Mouse (Mus musculus) CH12.LX (cell line): ENCODE measurements at regions not wholly inside any gene's neighbourhood (a gene's known extent, or its start where the extent isn't known, plus 50 kb on each side); places are given as distances from the start of the nearest gene placed in this dataset.

ENCODE experiments used
- DNase-seq: peaks from one replicate; pipeline ENCODE4 v3.0.0-alpha.2; 2013; ENCODE audit errors: extremely low read depth
- H3K27ac ChIP-seq: 2 replicates; pipeline ENCODE4 v1.5.1; 2012; ENCODE audit warnings: low read depth, mild to moderate bottlenecking, control low read depth, moderate library complexity; ENCODE audit not compliant: insufficient read depth
- H3K27me3 ChIP-seq: replicated peaks from 2 replicates; pipeline ENCODE3; 2012; ENCODE audit warnings: inconsistent platforms
- H3K36me3 ChIP-seq, 2 experiments: replicated peaks in 1 of 2; 2 replicates each; pipeline versions ENCODE3 to v1.6.1; 2012; ENCODE audit warnings: inconsistent platforms in 1 of 2, low read length in 1 of 2, mild to moderate bottlenecking in 1 of 2, mixed read lengths in 1 of 2, moderate library complexity in 1 of 2; ENCODE audit not compliant: control insufficient read depth in 1 of 2, insufficient read depth in 1 of 2
- H3K4me1 ChIP-seq, 2 experiments: 2 replicates each; pipeline ENCODE4 v1.6.1; 2012; ENCODE audit warnings: inconsistent platforms in 1 of 2, moderate library complexity in 1 of 2; ENCODE audit not compliant: insufficient read depth in 2 of 2, control insufficient read depth in 1 of 2
- H3K4me2 ChIP-seq: 2 replicates; pipeline ENCODE4 v1.6.1; 2012; ENCODE audit warnings: low read depth, mild to moderate bottlenecking, control low read depth; ENCODE audit not compliant: poor library complexity, insufficient read depth, severe bottlenecking
- H3K4me3 ChIP-seq, 3 experiments: fragments of 150-350 bp in 1 of 3; sonication (generic) in 1 of 3; replicated peaks in 1 of 3; 2 replicates each; pipeline versions ENCODE3 to v1.5.1; 2011 to 2012; ENCODE audit warnings: low read depth in 2 of 3, low read length in 2 of 3, mild to moderate bottlenecking in 2 of 3, moderate library complexity in 2 of 3, control low read depth in 1 of 3, improper control_type of control experiment in 1 of 3, inconsistent platforms in 1 of 3, mixed read lengths in 1 of 3; ENCODE audit not compliant: poor library complexity in 1 of 3
- H3K79me2 ChIP-seq: replicated peaks from 2 replicates; pipeline ENCODE4 v1.6.1; 2012; ENCODE audit warnings: mild to moderate bottlenecking, moderate library complexity; ENCODE audit not compliant: control insufficient read depth, poor library complexity, insufficient read depth, severe bottlenecking; ENCODE audit errors: extremely low read depth
- H3K9ac ChIP-seq: 2 replicates; pipeline ENCODE4 v1.6.1; 2012; ENCODE audit warnings: low read depth, mild to moderate bottlenecking, control low read depth, moderate library complexity; ENCODE audit not compliant: insufficient read depth
- H3K9me3 ChIP-seq: replicated peaks from 2 replicates; pipeline ENCODE3; 2012; ENCODE audit warnings: low read length, inconsistent platforms, mixed read lengths
- BHLHE40 ChIP-seq: IDR thresholded peaks from 2 replicates; pipeline ENCODE4 v1.6.1; 2011; ENCODE audit warnings: mild to moderate bottlenecking, low read depth, low read length, improper control_type of control experiment
- CHD1 ChIP-seq: IDR thresholded peaks from 2 replicates; pipeline ENCODE4 v1.6.1; 2012; ENCODE audit warnings: low read depth, low read length, improper control_type of control experiment, inconsistent platforms
- CHD2 ChIP-seq: IDR thresholded peaks from 2 replicates; pipeline ENCODE4 v1.6.1; 2011; ENCODE audit warnings: low read length, improper control_type of control experiment
- CTCF ChIP-seq, 2 experiments: IDR thresholded peaks in 1 of 2; conservative IDR thresholded peaks in 1 of 2; 2 replicates each; pipeline ENCODE4 v1.5.1; 2011 to 2012; ENCODE audit warnings: low read depth in 2 of 2, low read length in 2 of 2, improper control_type of control experiment in 1 of 2, inconsistent platforms in 1 of 2, mild to moderate bottlenecking in 1 of 2, moderate library complexity in 1 of 2
- ELF1 ChIP-seq: IDR thresholded peaks from 2 replicates; pipeline ENCODE4 v1.6.1; 2014; ENCODE audit warnings: low read depth, mild to moderate bottlenecking, inconsistent platforms, low read length, improper control_type of control experiment
- EP300 ChIP-seq: IDR thresholded peaks from 2 replicates; pipeline ENCODE4 v1.6.1; 2011; ENCODE audit warnings: low read length, improper control_type of control experiment
- ETS1 ChIP-seq: conservative IDR thresholded peaks from 2 replicates; pipeline ENCODE4 v1.6.1; 2012; ENCODE audit warnings: low read depth, mild to moderate bottlenecking, inconsistent platforms, low read length, improper control_type of control experiment, moderate library complexity
- GABPA ChIP-seq: IDR thresholded peaks from 2 replicates; pipeline ENCODE4 v1.6.1; 2012; ENCODE audit warnings: low read depth, low read length, improper control_type of control experiment, inconsistent platforms; ENCODE audit not compliant: insufficient replicate concordance
- HCFC1 ChIP-seq: IDR thresholded peaks from 2 replicates; pipeline ENCODE4 v1.6.1; 2012; ENCODE audit warnings: low read depth, mild to moderate bottlenecking, inconsistent platforms, low read length, improper control_type of control experiment
- IRF4 ChIP-seq: IDR thresholded peaks from 2 replicates; pipeline ENCODE4 v1.6.1; 2014; ENCODE audit warnings: low read depth, mild to moderate bottlenecking, inconsistent platforms, low read length, improper control_type of control experiment
- JUN ChIP-seq: IDR thresholded peaks from 2 replicates; pipeline ENCODE4 v1.6.1; 2011; ENCODE audit warnings: low read depth, mild to moderate bottlenecking, low read length, improper control_type of control experiment, moderate library complexity; ENCODE audit not compliant: insufficient read depth
- JUND ChIP-seq: conservative IDR thresholded peaks from 2 replicates; pipeline ENCODE4 v1.6.1; 2011; ENCODE audit warnings: low read depth, low read length, improper control_type of control experiment
- KAT2A ChIP-seq: IDR thresholded peaks from 2 replicates; pipeline ENCODE4 v1.6.1; 2012; ENCODE audit warnings: low read length, improper control_type of control experiment, inconsistent platforms; ENCODE audit not compliant: insufficient replicate concordance
- MAFK ChIP-seq: IDR thresholded peaks from 2 replicates; pipeline ENCODE4 v1.6.1; 2011; ENCODE audit warnings: low read length, improper control_type of control experiment; ENCODE audit not compliant: insufficient replicate concordance
- MAZ ChIP-seq: IDR thresholded peaks from 2 replicates; pipeline ENCODE4 v1.6.1; 2012; ENCODE audit warnings: low read depth, mild to moderate bottlenecking, inconsistent platforms, low read length, improper control_type of control experiment, moderate library complexity
- MEF2A ChIP-seq: IDR thresholded peaks from 2 replicates; pipeline ENCODE4 v1.6.1; 2014; ENCODE audit warnings: low read depth, mild to moderate bottlenecking, inconsistent platforms, low read length, improper control_type of control experiment, borderline replicate concordance
- MXI1 ChIP-seq: IDR thresholded peaks from 2 replicates; pipeline ENCODE4 v1.6.1; 2011; ENCODE audit warnings: mild to moderate bottlenecking, low read depth, low read length, improper control_type of control experiment
- MYC ChIP-seq: IDR thresholded peaks from 2 replicates; pipeline ENCODE4 v1.6.1; 2011; ENCODE audit warnings: low read depth, mild to moderate bottlenecking, improper control_type of control experiment, low read length
- NELFE ChIP-seq: IDR thresholded peaks from 2 replicates; pipeline ENCODE4 v1.6.1; 2011; ENCODE audit warnings: low read depth, low read length, improper control_type of control experiment
- NRF1 ChIP-seq: IDR thresholded peaks from 2 replicates; pipeline ENCODE4 v1.6.1; 2014; ENCODE audit warnings: low read depth, mild to moderate bottlenecking, inconsistent platforms, low read length, improper control_type of control experiment, moderate library complexity
- PAX5 ChIP-seq: IDR thresholded peaks from 2 replicates; pipeline ENCODE4 v1.6.1; 2012; ENCODE audit warnings: low read length, inconsistent platforms, mixed read lengths
- POLR2A ChIP-seq: IDR thresholded peaks from 2 replicates; pipeline ENCODE4 v1.6.1; 2011; ENCODE audit warnings: low read depth, mild to moderate bottlenecking, improper control_type of control experiment, low read length
- POLR2AphosphoS2 ChIP-seq: IDR thresholded peaks from 2 replicates; pipeline ENCODE4 v1.6.1; 2011; ENCODE audit warnings: low read depth, low read length, improper control_type of control experiment
- RCOR1 ChIP-seq: conservative IDR thresholded peaks from 2 replicates; pipeline ENCODE4 v1.6.1; 2012; ENCODE audit warnings: low read depth, mild to moderate bottlenecking, inconsistent platforms, low read length, improper control_type of control experiment
- SIN3A ChIP-seq: IDR thresholded peaks from 2 replicates; pipeline ENCODE4 v1.6.1; 2012; ENCODE audit warnings: low read length, improper control_type of control experiment, inconsistent platforms
- SMC3 ChIP-seq: IDR thresholded peaks from 2 replicates; pipeline ENCODE4 v1.6.1; 2011; ENCODE audit warnings: low read depth, low read length, improper control_type of control experiment
- TBP ChIP-seq: conservative IDR thresholded peaks from 2 replicates; pipeline ENCODE4 v1.6.1; 2011; ENCODE audit warnings: low read depth, low read length, improper control_type of control experiment
- TCF12 ChIP-seq: IDR thresholded peaks from 2 replicates; pipeline ENCODE4 v1.6.1; 2014; ENCODE audit warnings: low read depth, mild to moderate bottlenecking, inconsistent platforms, low read length, improper control_type of control experiment
- UBTF ChIP-seq: IDR thresholded peaks from 2 replicates; pipeline ENCODE4 v1.6.1; 2012; ENCODE audit warnings: low read depth, mild to moderate bottlenecking, inconsistent platforms, low read length, improper control_type of control experiment, moderate library complexity
- USF1 ChIP-seq: IDR thresholded peaks from 2 replicates; pipeline ENCODE4 v1.6.1; 2014; ENCODE audit warnings: low read depth, mild to moderate bottlenecking, inconsistent platforms, low read length, improper control_type of control experiment
- USF2 ChIP-seq: conservative IDR thresholded peaks from 2 replicates; pipeline ENCODE4 v1.6.1; 2011; ENCODE audit warnings: low read depth, low read length, improper control_type of control experiment
- ZC3H11A ChIP-seq: IDR thresholded peaks from 2 replicates; pipeline ENCODE4 v1.6.1; 2012; ENCODE audit warnings: low read depth, mild to moderate bottlenecking, inconsistent platforms, low read length, improper control_type of control experiment
- ZKSCAN1 ChIP-seq: IDR thresholded peaks from 2 replicates; pipeline ENCODE4 v1.6.1; 2012; ENCODE audit warnings: low read depth, inconsistent platforms, low read length, improper control_type of control experiment, borderline replicate concordance
- ZMIZ1 ChIP-seq: IDR thresholded peaks from 2 replicates; pipeline ENCODE4 v1.6.1; 2012; ENCODE audit warnings: low read depth, mild to moderate bottlenecking, inconsistent platforms, low read length, improper control_type of control experiment
- ZNF384 ChIP-seq: IDR thresholded peaks from 2 replicates; pipeline ENCODE4 v1.6.1; 2012; ENCODE audit warnings: low read depth, low read length, improper control_type of control experiment, inconsistent platforms
- dilution Hi-C: fragments of 300-500 bp; cut with MboI; formaldehyde crosslinking; loops from 2 replicates; pipeline ENCODE4 v1.14.3; 2020; ENCODE audit warnings: low sequenced_read_pairs; ENCODE audit not compliant: extremely low pct_unique_long_range_greater_than_20kb, extremely low pct_ligation_motif_present
- in situ Hi-C: fragments of 300-500 bp; cut with MboI; formaldehyde crosslinking; loops from 3 replicates; pipeline ENCODE4 v1.14.3; 2019; ENCODE audit warnings: low sequenced_read_pairs, low pct_ligation_motif_present, low pct_unique_long_range_greater_than_20kb, mixed read lengths

- no peak; the same call in 1 of the 2 replicates for TF ChIP-seq ZC3H11A
- no peak for TF ChIP-seq POLR2AphosphoS2
These were observed 241.2 kb downstream of the Gm21750 start (continued) for GRCm38 (mm10) chr14:73902085-73902713.

- Histone ChIP-seq H3K27me3 (no peaks in the 10 kb centered on the region), H3K79me2 (no peaks in the 10 kb centered on the region), H3K9ac (peak overlapping the region; percentile 39; the same call in 1 of the 2 replicates), H3K4me1 (peaks cover 13 to 45% of the 10 kb centered on the region in 2 experiments), H3K4me3 (no peak overlapping the region), H3K4me2 (peak overlapping the region; percentile 64), H3K9me3 (no peaks in the 10 kb centered on the region), H3K36me3 (no peaks in the 10 kb centered on the region), H3K27ac (no peak overlapping the region)
- in situ Hi-C loops: no loop called here
- TF ChIP-seq HCFC1 (no peak; the same call in 1 of the 2 replicates), USF2 (no peak), EP300 (peak; percentile 75), SMC3 (no peak), ELF1 (0 out of 2 replicates have a peak, but pooled peaks have one; percentile 22), MYC (no peak), CHD1 (no peak), JUND (peak; percentile 86), MAZ (no peak), TCF12 (0 out of 2 replicates have a peak, but pooled peaks have one; percentile 34), ZNF384 (peak; percentile 53), IRF4 (peak; percentile 95), MEF2A (peak; percentile 79; the same call in 1 of the 2 replicates), POLR2A (no peak), CTCF (conservative IDR thresholded peaks at IDR 0.05 in 1 of 2, IDR thresholded peaks at IDR 0.05 in 1 of 2; ENCODE audit: low read depth in 2 of 2, low read length in 2 of 2) (no peak), MAFK (0 out of 2 replicates have a peak, but pooled peaks have one; percentile 31), NRF1 (no peak), KAT2A (0 out of 2 replicates have a peak, but pooled peaks have one; percentile 19), ETS1 (peak; percentile 63), UBTF (no peak), PAX5 (no peak), RCOR1 (no peak; the same call in 1 of the 2 replicates), TBP (no peak), ZC3H11A (no peak), CHD2 (no peak; the same call in 1 of the 2 replicates), SIN3A (0 out of 2 replicates have a peak, but pooled peaks have one; percentile 45), NELFE (no peak), USF1 (no peak), BHLHE40 (peak; percentile 72), ZMIZ1 (no peak), JUN (peak; percentile 62; the same call in 1 of the 2 replicates), MXI1 (no peak), ZKSCAN1 (no peak), GABPA (no peak)
- peak; percentile 50 for DNase-seq
- dilution Hi-C loops: no loop called here
These were observed 252.9 kb downstream of the Gm21750 start for GRCm38 (mm10) chr14:73913756-73914448.
